Comparison of ENCODE assay signal across 9 mouse cellular contexts in genomic region chr5:138280425-138280768, GRCm38 (mm10). TPM values are rescaled to one million over a fixed set of nuclear protein-coding genes. Genes with fewer than 3 reads are reported as not detected.
DNase-seq lines count a peak whose midpoint lies in the region; ATAC-seq and TF ChIP-seq lines count a peak whose summit lies in the region.
"Had no signal": no experiment of that assay in that cellular context is flagged by ENCODE, and none has a peak within 500 bp of the region (broad histone marks: within the 10 kb centered on the region; RNA-seq: fewer than 3 reads in every experiment).

No protein-coding gene starts in this region.

- H3K36me3 ChIP-seq in lung, embryonic 14.5 days (ENCODE audit: insufficient read depth), result peaks cover 17% of the 10 kb centered on the region; the same call in 1 of the 2 replicates
- peaks cover 28% of the 10 kb centered on the region for H3K36me3 ChIP-seq in forebrain, embryonic 12.5 days (replicated peaks)
- H3K36me3 ChIP-seq in limb, embryonic 10.5 days, result peaks cover 33% of the 10 kb centered on the region
- H3K36me3 ChIP-seq in neural tube, embryonic 15.5 days, result peaks cover 7% of the 10 kb centered on the region

- H3K27ac ChIP-seq in lung, embryonic 14.5 days (ENCODE audit: low read depth), result no peak overlapping the region
- no peak overlapping the region for H3K27ac ChIP-seq in forebrain, embryonic 12.5 days
- H3K27ac ChIP-seq in limb, embryonic 10.5 days, result peak overlapping the region; percentile 92
- H3K27ac ChIP-seq in neural tube, embryonic 15.5 days (replicated peaks), result peak overlapping the region; percentile 58

- H3K9me3 ChIP-seq in lung, embryonic 14.5 days (ENCODE audit: low read depth, low read length), result peaks cover 9% of the 10 kb centered on the region; the same call in 1 of the 2 replicates
- H3K9me3 ChIP-seq in forebrain, embryonic 12.5 days, result no peaks in the 10 kb centered on the region
- H3K9me3 ChIP-seq in limb, embryonic 10.5 days (replicated peaks), result no peaks in the 10 kb centered on the region
- no peaks in the 10 kb centered on the region for H3K9me3 ChIP-seq in neural tube, embryonic 15.5 days (replicated peaks)

- H3K9ac ChIP-seq in lung, embryonic 14.5 days, result no peak overlapping the region
- no peak overlapping the region for H3K9ac ChIP-seq in forebrain, embryonic 12.5 days
- H3K9ac ChIP-seq in neural tube, embryonic 15.5 days (replicated peaks), result no peak overlapping the region; the same call in 1 of the 2 replicates

- DNase-seq in lung, embryonic 14.5 days, result no peak
- DNase-seq in lung, postnatal 4 days, result no peak
- no peak for DNase-seq in limb, embryonic 10.5 days (ENCODE audit: low spot score)
- no peak for DNase-seq in retina, postnatal 1 day
- DNase-seq in layer of hippocampus, adult 9-10 months (ENCODE audit: low spot score), result no peak

- 20% methylated on average over 26 of the region's 26 CpGs for WGBS in lung, embryonic 14.5 days
- WGBS in forebrain, embryonic 12.5 days, result 22% methylated on average over 26 of the region's 26 CpGs
- WGBS in limb, embryonic 10.5 days, result 22% methylated on average over 26 of the region's 26 CpGs
- WGBS in neural tube, embryonic 15.5 days, result 21% methylated on average over 26 of the region's 26 CpGs

- H3K4me3 ChIP-seq in lung, embryonic 14.5 days (ENCODE audit: low read depth, low read length), result peak overlapping the region; percentile 60
- H3K4me3 ChIP-seq in forebrain, embryonic 12.5 days (replicated peaks), result peak overlapping the region; percentile 74
- peak overlapping the region; percentile 78 for H3K4me3 ChIP-seq in limb, embryonic 10.5 days
- peak overlapping the region; percentile 61 for H3K4me3 ChIP-seq in neural tube, embryonic 15.5 days (replicated peaks)

- no peak for TF ChIP-seq CTCF in lung, embryonic 14.5 days (IDR thresholded peaks at IDR 0.05; ENCODE audit: low read depth)

- no peak for ATAC-seq in lung, embryonic 14.5 days (ENCODE audit: insufficient read depth)
- ATAC-seq in forebrain, embryonic 12.5 days (ENCODE audit: low FRiP score), result no peak
- no peak for ATAC-seq in neural tube, embryonic 15.5 days (ENCODE audit: low FRiP score)
- ATAC-seq in megakaryocyte-erythroid progenitor cell, adult 5-6 weeks (replicated peaks; ENCODE audit: low FRiP score, low TSS enrichment, poor library complexity, severe bottlenecking), result no peak

- H3K4me1 ChIP-seq in lung, embryonic 14.5 days (ENCODE audit: insufficient read depth), result peaks cover 8% of the 10 kb centered on the region
- H3K4me1 ChIP-seq in forebrain, embryonic 12.5 days, result peaks cover 38% of the 10 kb centered on the region
- H3K4me1 ChIP-seq in limb, embryonic 10.5 days, result peaks cover 40% of the 10 kb centered on the region
- H3K4me1 ChIP-seq in neural tube, embryonic 15.5 days, result peaks cover 42% of the 10 kb centered on the region

- peak overlapping the region; percentile 66 for H3K4me2 ChIP-seq in lung, embryonic 14.5 days
- H3K4me2 ChIP-seq in forebrain, embryonic 12.5 days, result peak overlapping the region; percentile 75
- H3K4me2 ChIP-seq in neural tube, embryonic 15.5 days, result peak overlapping the region; percentile 78

- no peaks in the 10 kb centered on the region; the same call in 1 of the 2 replicates for H3K27me3 ChIP-seq in lung, embryonic 14.5 days (ENCODE audit: insufficient read depth, low read length)
- peaks cover 11% of the 10 kb centered on the region; the same call in 1 of the 2 replicates for H3K27me3 ChIP-seq in forebrain, embryonic 12.5 days
- no peaks in the 10 kb centered on the region for H3K27me3 ChIP-seq in limb, embryonic 10.5 days (ENCODE audit: low read depth, poor library complexity, severe bottlenecking)
- no peaks in the 10 kb centered on the region for H3K27me3 ChIP-seq in neural tube, embryonic 15.5 days (replicated peaks)

RNA-seq across cellular contexts. Expression of gene Stag3, which starts 0.4 kb away (rescaled TPM):
- polyA plus RNA-seq in lung, embryonic 14.5 days (2014; fragmentation: Nextera tagmentation; extraction: Ambion mirVana), result 4.3 and 6.3 TPM in 2 replicates
- polyA plus RNA-seq in forebrain, embryonic 12.5 days (2016; fragmentation: Nextera tagmentation; extraction: Ambion mirVana), result 4.3 and 5.2 TPM in 2 replicates
- polyA plus RNA-seq in limb, embryonic 10.5 days (2016; fragmentation: Nextera tagmentation; extraction: Ambion mirVana), result 4.7 and 6.7 TPM in 2 replicates
- polyA plus RNA-seq in neural tube, embryonic 15.5 days (2015; fragmentation: Nextera tagmentation; extraction: Ambion mirVana), result 10.1 and 12.5 TPM in 2 replicates
- total RNA-seq in megakaryocyte-erythroid progenitor cell, adult 5-6 weeks (2014; fragmentation: Nextera tagmentation), result 13.1 and 15.7 TPM in 2 replicates
- 9.9 and 13.4 TPM in 2 replicates for total RNA-seq in megakaryocyte-erythroid progenitor cell, adult 5-6 weeks (2017)

RNA-seq across cellular contexts. Expression of gene Gpc2, which starts 0.6 kb away (rescaled TPM):
- polyA plus RNA-seq in lung, embryonic 14.5 days (2014; fragmentation: Nextera tagmentation; extraction: Ambion mirVana), result 4.3 and 4.7 TPM in 2 replicates
- polyA plus RNA-seq in forebrain, embryonic 12.5 days (2016; fragmentation: Nextera tagmentation; extraction: Ambion mirVana), result 121 and 140 TPM in 2 replicates
- 36.5 and 54.3 TPM in 2 replicates for polyA plus RNA-seq in limb, embryonic 10.5 days (2016; fragmentation: Nextera tagmentation; extraction: Ambion mirVana)
- polyA plus RNA-seq in neural tube, embryonic 15.5 days (2015; fragmentation: Nextera tagmentation; extraction: Ambion mirVana), result 101 and 134 TPM in 2 replicates
- 6.0 and 15.0 TPM in 2 replicates for total RNA-seq in megakaryocyte-erythroid progenitor cell, adult 5-6 weeks (2014; fragmentation: Nextera tagmentation)
- 0.89 and 6.5 TPM in 2 replicates for total RNA-seq in megakaryocyte-erythroid progenitor cell, adult 5-6 weeks (2017)

RNA-seq across cellular contexts. Expression of gene Gm43720, which starts 0.6 kb away (rescaled TPM):
- polyA plus RNA-seq in lung, embryonic 14.5 days (2014; fragmentation: Nextera tagmentation; extraction: Ambion mirVana), result 0.12 TPM in 1 of 2 replicates, not detected in the other
- 0.10 and 0.19 TPM in 2 replicates for polyA plus RNA-seq in forebrain, embryonic 12.5 days (2016; fragmentation: Nextera tagmentation; extraction: Ambion mirVana)
- polyA plus RNA-seq in limb, embryonic 10.5 days (2016; fragmentation: Nextera tagmentation; extraction: Ambion mirVana), result 0.08 and 0.18 TPM in 2 replicates
- 0.04 and 0.27 TPM in 2 replicates for polyA plus RNA-seq in neural tube, embryonic 15.5 days (2015; fragmentation: Nextera tagmentation; extraction: Ambion mirVana)
- not detected in 2 replicates for total RNA-seq in megakaryocyte-erythroid progenitor cell, adult 5-6 weeks (2014; fragmentation: Nextera tagmentation)
- total RNA-seq in megakaryocyte-erythroid progenitor cell, adult 5-6 weeks (2017), result not detected in 2 replicates
- polyA plus RNA-seq: urinary bladder, adult 2 months had no signal

RNA-seq across cellular contexts. Expression of gene Gal3st4, which starts 7.8 kb away (rescaled TPM):
- polyA plus RNA-seq in lung, embryonic 14.5 days (2014; fragmentation: Nextera tagmentation; extraction: Ambion mirVana), result 0.78 and 1.6 TPM in 2 replicates
- polyA plus RNA-seq in forebrain, embryonic 12.5 days (2016; fragmentation: Nextera tagmentation; extraction: Ambion mirVana), result 3.3 and 3.9 TPM in 2 replicates
- polyA plus RNA-seq in limb, embryonic 10.5 days (2016; fragmentation: Nextera tagmentation; extraction: Ambion mirVana), result 3.3 and 3.7 TPM in 2 replicates
- 3.2 and 3.6 TPM in 2 replicates for polyA plus RNA-seq in neural tube, embryonic 15.5 days (2015; fragmentation: Nextera tagmentation; extraction: Ambion mirVana)
- not detected in 2 replicates for total RNA-seq in megakaryocyte-erythroid progenitor cell, adult 5-6 weeks (2014; fragmentation: Nextera tagmentation)
- not detected in 2 replicates for total RNA-seq in megakaryocyte-erythroid progenitor cell, adult 5-6 weeks (2017)

RNA-seq across cellular contexts. Expression of gene BC037034, which starts 16.6 kb away (rescaled TPM):
- 5.5 and 6.6 TPM in 2 replicates for polyA plus RNA-seq in lung, embryonic 14.5 days (2014; fragmentation: Nextera tagmentation; extraction: Ambion mirVana)
- polyA plus RNA-seq in forebrain, embryonic 12.5 days (2016; fragmentation: Nextera tagmentation; extraction: Ambion mirVana), result 14.0 and 16.0 TPM in 2 replicates
- polyA plus RNA-seq in limb, embryonic 10.5 days (2016; fragmentation: Nextera tagmentation; extraction: Ambion mirVana), result 5.4 and 6.3 TPM in 2 replicates
- polyA plus RNA-seq in neural tube, embryonic 15.5 days (2015; fragmentation: Nextera tagmentation; extraction: Ambion mirVana), result 16.9 and 19.2 TPM in 2 replicates
- 113 and 199 TPM in 2 replicates for total RNA-seq in megakaryocyte-erythroid progenitor cell, adult 5-6 weeks (2014; fragmentation: Nextera tagmentation)
- total RNA-seq in megakaryocyte-erythroid progenitor cell, adult 5-6 weeks (2017), result 46.5 and 50.8 TPM in 2 replicates

Comparison
In these comparisons a context has a peak if more than half of its experiments do, and no peak if none do; other contexts are left out.
1. H3K27ac ChIP-seq: peak in limb, embryonic 10.5 days (single experiment) and neural tube, embryonic 15.5 days (single experiment); none in lung, embryonic 14.5 days (single experiment) and forebrain, embryonic 12.5 days (single experiment).
2. Peak in every context shown above with its lines, with median percentiles within 50 percentile points of each other: H3K4me2 ChIP-seq and H3K4me3 ChIP-seq.